Mouse (Mus musculus): Measurements from ENCODE around the gene Plcb4. TPM values are rescaled to one million over a fixed set of nuclear protein-coding genes. Genes with fewer than 3 reads are reported as not detected.

Plcb4 gene
- polyA plus RNA-seq, 1 experiment from 2014 or later: 44.9 TPM

DNA sequence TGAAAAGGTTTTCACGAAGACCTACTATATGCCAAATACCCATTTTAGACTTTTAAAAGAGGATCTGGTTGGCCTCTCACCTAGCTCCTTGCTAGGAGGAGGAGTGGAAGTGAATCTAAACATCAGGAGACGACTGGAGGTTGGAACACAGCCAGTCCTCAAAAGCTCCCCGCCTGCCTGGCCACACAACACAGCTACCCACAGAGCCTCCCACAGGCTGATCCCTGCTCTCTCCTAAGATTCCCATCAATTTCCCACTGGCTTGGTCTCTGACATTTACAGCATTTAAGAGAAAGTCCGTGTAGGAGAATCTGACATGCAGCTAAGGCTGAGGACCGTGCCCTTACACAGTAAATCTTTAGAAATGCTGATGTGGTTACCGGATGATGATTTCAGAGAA is 226.8 kb downstream of the Plcb4 start:
- 48% methylated on average over 6 of the region's 6 CpGs for WGBS
- ATAC-seq (ENCODE audit: insufficient number of reproducible peaks, insufficient read depth, low FRiP score, low read depth): no peak
- H3K9me3 ChIP-seq (ENCODE audit: control insufficient read depth, low read length): no peaks in the 10 kb centered on the region
- H3K27me3 ChIP-seq (ENCODE audit: control insufficient read depth, insufficient read depth, low read length): no peaks in the 10 kb centered on the region
- no peak overlapping the region for H3K27ac ChIP-seq (replicated peaks in 1 of 2; ENCODE audit: control insufficient read depth in 1 of 2, insufficient read depth in 1 of 2, low read depth in 2 of 2, low read length in 2 of 2)
- peaks cover 10 to 32% of the 10 kb centered on the region in 2 experiments for H3K4me1 ChIP-seq (ENCODE audit: control insufficient read depth in 2 of 2, insufficient read depth in 2 of 2, low read length in 2 of 2)
- H3K9ac ChIP-seq (ENCODE audit: low read length): no peak overlapping the region
- H3K36me3 ChIP-seq (ENCODE audit: control insufficient read depth, insufficient read depth, low read length): no peaks in the 10 kb centered on the region
- no peak overlapping the region for H3K4me2 ChIP-seq (ENCODE audit: low read length)
- no peak overlapping the region for H3K4me3 ChIP-seq (ENCODE audit: control insufficient read depth in 1 of 2, insufficient read depth in 1 of 2, low read depth in 1 of 2, low read length in 2 of 2)

DNA sequence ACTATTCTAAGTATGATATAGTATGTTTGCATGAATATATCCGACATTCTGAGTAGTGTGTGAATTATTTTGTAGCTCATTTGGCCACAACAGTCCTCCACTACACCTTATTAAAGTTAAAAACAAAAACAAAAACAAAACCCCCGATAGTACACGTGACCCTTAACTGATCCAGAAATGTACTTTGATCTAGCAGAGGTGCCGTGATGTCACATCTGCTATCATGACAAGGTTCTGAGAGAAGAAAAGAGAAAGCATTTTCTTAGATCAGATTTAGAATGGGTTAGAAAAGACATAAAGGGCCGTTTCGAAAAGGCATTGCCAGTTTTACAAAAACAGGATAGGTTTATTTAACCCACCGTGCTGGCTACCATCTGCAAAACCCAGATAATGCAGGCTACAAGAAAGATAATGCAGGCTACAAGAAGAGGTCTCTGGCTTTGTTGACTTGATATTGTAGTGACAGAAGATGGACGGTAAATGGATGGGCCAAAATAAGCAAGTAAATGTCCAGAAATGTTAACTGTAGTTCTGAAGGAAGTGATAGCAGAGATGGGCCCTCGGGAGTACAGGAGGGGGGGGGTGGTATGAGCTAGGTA is 227.4 kb downstream of the Plcb4 start:
- ATAC-seq (ENCODE audit: insufficient number of reproducible peaks, insufficient read depth, low FRiP score, low read depth): no peak
- H3K27me3 ChIP-seq (ENCODE audit: control insufficient read depth, insufficient read depth, low read length): no peaks in the 10 kb centered on the region
- no peak overlapping the region for H3K4me3 ChIP-seq (ENCODE audit: control insufficient read depth in 1 of 2, insufficient read depth in 1 of 2, low read depth in 1 of 2, low read length in 2 of 2)
- H3K9ac ChIP-seq (ENCODE audit: low read length): no peak overlapping the region
- H3K4me2 ChIP-seq (ENCODE audit: low read length): no peak overlapping the region
- WGBS: 64% methylated on average over 9 of the region's 9 CpGs
- H3K27ac ChIP-seq (replicated peaks in 1 of 2; ENCODE audit: control insufficient read depth in 1 of 2, insufficient read depth in 1 of 2, low read depth in 2 of 2, low read length in 2 of 2): no peak overlapping the region
- no peaks in the 10 kb centered on the region for H3K36me3 ChIP-seq (ENCODE audit: control insufficient read depth, insufficient read depth, low read length)
- H3K4me1 ChIP-seq (ENCODE audit: control insufficient read depth in 2 of 2, insufficient read depth in 2 of 2, low read length in 2 of 2): peaks cover 10 to 34% of the 10 kb centered on the region in 2 experiments
- H3K9me3 ChIP-seq (ENCODE audit: control insufficient read depth, low read length): no peaks in the 10 kb centered on the region

DNA sequence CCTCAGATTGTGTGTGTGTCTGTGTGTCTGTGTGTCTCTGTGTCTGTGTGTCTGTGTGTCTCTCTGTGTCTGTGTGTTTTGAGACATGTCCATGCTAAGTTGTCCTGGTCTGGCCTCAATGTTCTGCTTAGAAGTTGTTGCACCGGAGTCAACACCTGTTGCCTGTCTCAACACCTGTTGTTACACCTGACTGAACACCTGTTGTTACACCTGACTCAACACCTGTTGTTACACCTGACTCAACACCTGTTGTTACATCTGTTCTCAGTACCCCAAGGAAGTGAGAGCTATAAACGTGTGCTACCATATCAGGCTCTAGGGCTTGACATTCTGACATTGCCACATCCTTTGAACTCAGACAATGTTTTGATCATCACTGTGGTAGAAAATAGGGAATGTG is 229.0 kb downstream of the Plcb4 start:
- ATAC-seq (ENCODE audit: insufficient number of reproducible peaks, insufficient read depth, low FRiP score, low read depth): no peak
- Histone ChIP-seq H3K36me3 (ENCODE audit: control insufficient read depth, insufficient read depth, low read length) (no peaks in the 10 kb centered on the region), H3K9ac (ENCODE audit: low read length) (no peak overlapping the region), H3K9me3 (ENCODE audit: control insufficient read depth, low read length) (no peaks in the 10 kb centered on the region), H3K27ac (replicated peaks in 1 of 2; ENCODE audit: control insufficient read depth in 1 of 2, insufficient read depth in 1 of 2, low read depth in 2 of 2, low read length in 2 of 2) (peak overlapping the region in 1 of 2 experiments; percentile 21; a peak in 1 of 4 replicates), H3K4me1 (ENCODE audit: control insufficient read depth in 2 of 2, insufficient read depth in 2 of 2, low read length in 2 of 2) (peaks cover 10 to 34% of the 10 kb centered on the region in 2 experiments), H3K27me3 (ENCODE audit: control insufficient read depth, insufficient read depth, low read length) (no peaks in the 10 kb centered on the region), H3K4me2 (ENCODE audit: low read length) (no peak overlapping the region), H3K4me3 (ENCODE audit: control insufficient read depth in 1 of 2, insufficient read depth in 1 of 2, low read depth in 1 of 2, low read length in 2 of 2) (no peak overlapping the region)
- WGBS: 64% methylated on average over 2 of the region's 2 CpGs

DNA sequence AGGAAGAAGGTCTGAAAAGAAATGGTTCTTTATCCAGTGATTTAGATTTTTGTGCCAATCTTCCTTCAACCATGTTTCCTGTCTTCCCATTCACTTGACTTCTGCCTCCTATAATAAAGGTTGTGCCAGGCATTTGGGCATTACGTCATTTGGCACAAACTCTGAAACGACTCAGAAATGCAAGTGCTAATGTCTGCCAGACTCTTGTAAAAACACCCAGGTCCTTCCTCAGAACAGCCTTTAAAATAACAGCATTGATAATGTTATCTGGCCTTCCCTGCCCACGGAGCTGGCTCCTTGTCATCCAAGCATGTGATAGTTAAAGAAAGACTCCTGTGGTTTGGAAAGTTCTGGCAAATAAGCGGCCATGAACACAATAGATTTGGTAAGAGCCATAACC is 229.4 kb downstream of the Plcb4 start:
- H3K9ac ChIP-seq (ENCODE audit: low read length): no peak overlapping the region
- H3K9me3 ChIP-seq (ENCODE audit: control insufficient read depth, low read length): no peaks in the 10 kb centered on the region
- peak overlapping the region in 1 of 2 experiments; percentile 21; a peak in 2 of 4 replicates for H3K27ac ChIP-seq (replicated peaks in 1 of 2; ENCODE audit: control insufficient read depth in 1 of 2, insufficient read depth in 1 of 2, low read depth in 2 of 2, low read length in 2 of 2)
- H3K36me3 ChIP-seq (ENCODE audit: control insufficient read depth, insufficient read depth, low read length): no peaks in the 10 kb centered on the region
- no peaks in the 10 kb centered on the region for H3K27me3 ChIP-seq (ENCODE audit: control insufficient read depth, insufficient read depth, low read length)
- H3K4me2 ChIP-seq (ENCODE audit: low read length): no peak overlapping the region
- no peak overlapping the region for H3K4me3 ChIP-seq (ENCODE audit: control insufficient read depth in 1 of 2, insufficient read depth in 1 of 2, low read depth in 1 of 2, low read length in 2 of 2)
- peaks cover 10 to 34% of the 10 kb centered on the region in 2 experiments for H3K4me1 ChIP-seq (ENCODE audit: control insufficient read depth in 2 of 2, insufficient read depth in 2 of 2, low read length in 2 of 2)
- peak; percentile 55 for ATAC-seq (ENCODE audit: insufficient number of reproducible peaks, insufficient read depth, low FRiP score, low read depth)
- 13% methylated on average over 4 of the region's 4 CpGs for WGBS

DNA sequence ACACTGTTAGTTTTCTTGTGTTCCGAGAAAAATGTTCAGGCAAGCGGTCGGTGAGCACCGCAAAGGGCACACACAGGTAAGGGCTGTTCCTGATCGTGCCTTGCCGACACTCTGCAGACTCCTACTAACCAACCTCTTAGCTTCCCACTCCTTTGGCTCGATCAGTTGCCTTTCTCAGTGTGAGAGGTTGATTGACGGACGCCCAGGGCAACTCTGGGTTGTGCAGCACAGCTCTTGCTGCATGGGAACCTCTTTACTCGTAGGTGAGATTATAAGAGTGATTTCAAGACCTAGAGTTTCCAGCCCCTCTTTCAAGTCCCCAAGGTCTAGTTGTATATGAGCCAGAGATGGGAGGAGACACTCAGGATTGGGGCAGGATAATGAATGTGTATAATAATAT is 230.0 kb downstream of the Plcb4 start:
- Histone ChIP-seq H3K36me3 (ENCODE audit: control insufficient read depth, insufficient read depth, low read length) (no peaks in the 10 kb centered on the region), H3K27me3 (ENCODE audit: control insufficient read depth, insufficient read depth, low read length) (no peaks in the 10 kb centered on the region), H3K4me2 (ENCODE audit: low read length) (no peak overlapping the region), H3K27ac (replicated peaks in 1 of 2; ENCODE audit: control insufficient read depth in 1 of 2, insufficient read depth in 1 of 2, low read depth in 2 of 2, low read length in 2 of 2) (peak overlapping the region; percentile 8 to 21; a peak in 2 of 4 replicates), H3K9me3 (ENCODE audit: control insufficient read depth, low read length) (no peaks in the 10 kb centered on the region), H3K4me3 (ENCODE audit: control insufficient read depth in 1 of 2, insufficient read depth in 1 of 2, low read depth in 1 of 2, low read length in 2 of 2) (no peak overlapping the region), H3K9ac (ENCODE audit: low read length) (no peak overlapping the region), H3K4me1 (ENCODE audit: control insufficient read depth in 2 of 2, insufficient read depth in 2 of 2, low read length in 2 of 2) (peaks cover 10 to 34% of the 10 kb centered on the region in 2 experiments)
- ATAC-seq (ENCODE audit: insufficient number of reproducible peaks, insufficient read depth, low FRiP score, low read depth): no peak
- 69% methylated on average over 10 of the region's 10 CpGs for whole genome bisulfite sequencing

DNA sequence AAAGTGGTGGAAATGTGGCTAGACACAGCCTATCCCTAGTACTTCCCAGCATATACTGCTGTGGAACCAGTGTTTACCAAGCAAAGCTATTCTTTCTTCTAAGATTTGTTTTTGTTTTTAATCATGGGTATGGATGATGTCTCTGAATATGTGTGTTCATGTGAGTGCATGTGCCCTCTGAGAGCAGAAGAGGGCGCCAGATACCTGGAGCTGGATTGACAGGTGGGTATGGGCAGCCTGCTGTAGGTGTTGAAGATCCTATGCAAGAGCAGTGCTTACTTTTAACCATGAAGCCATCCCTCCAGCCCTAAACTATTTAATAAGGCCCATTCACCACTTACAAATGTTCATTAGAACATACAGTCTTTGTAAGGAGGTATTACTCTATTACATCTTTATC is 231.3 kb downstream of the Plcb4 start:
- no peak for ATAC-seq (ENCODE audit: insufficient number of reproducible peaks, insufficient read depth, low FRiP score, low read depth)
- no peak overlapping the region for H3K27ac ChIP-seq (replicated peaks in 1 of 2; ENCODE audit: control insufficient read depth in 1 of 2, insufficient read depth in 1 of 2, low read depth in 2 of 2, low read length in 2 of 2)
- 76% methylated on average over 1 of the region's 1 CpGs for WGBS
- no peak overlapping the region for H3K4me2 ChIP-seq (ENCODE audit: low read length)
- H3K9ac ChIP-seq (ENCODE audit: low read length): no peak overlapping the region
- no peak overlapping the region for H3K4me3 ChIP-seq (ENCODE audit: control insufficient read depth in 1 of 2, insufficient read depth in 1 of 2, low read depth in 1 of 2, low read length in 2 of 2)
- H3K4me1 ChIP-seq (ENCODE audit: control insufficient read depth in 2 of 2, insufficient read depth in 2 of 2, low read length in 2 of 2): peaks cover 12 to 39% of the 10 kb centered on the region in 2 experiments
- H3K9me3 ChIP-seq (ENCODE audit: control insufficient read depth, low read length): no peaks in the 10 kb centered on the region
- no peaks in the 10 kb centered on the region for H3K36me3 ChIP-seq (ENCODE audit: control insufficient read depth, insufficient read depth, low read length)
- no peaks in the 10 kb centered on the region for H3K27me3 ChIP-seq (ENCODE audit: control insufficient read depth, insufficient read depth, low read length)

DNA sequence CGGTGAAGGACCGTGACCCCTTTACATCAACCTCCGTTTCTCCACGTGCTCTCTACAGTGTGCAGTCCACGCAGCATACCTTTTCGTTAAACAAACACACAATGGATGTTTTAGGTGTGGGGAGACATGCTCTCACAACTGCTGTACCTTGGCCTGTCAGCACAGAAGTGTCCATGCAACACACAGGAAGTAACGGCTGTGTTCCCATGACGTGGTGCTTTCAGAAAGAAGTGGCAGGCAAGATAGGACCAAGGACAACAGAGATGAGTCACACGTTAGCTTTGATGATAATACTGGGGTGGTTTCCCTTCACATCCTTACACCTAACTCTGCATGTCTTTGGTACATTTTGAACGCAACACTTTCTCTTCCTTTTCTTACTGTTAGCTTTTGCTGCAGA is 232.3 kb downstream of the Plcb4 start:
- Histone ChIP-seq H3K4me1 (ENCODE audit: control insufficient read depth in 2 of 2, insufficient read depth in 2 of 2, low read length in 2 of 2) (peaks cover 13 to 30% of the 10 kb centered on the region in 2 experiments), H3K9me3 (ENCODE audit: control insufficient read depth, low read length) (no peaks in the 10 kb centered on the region), H3K27me3 (ENCODE audit: control insufficient read depth, insufficient read depth, low read length) (no peaks in the 10 kb centered on the region), H3K27ac (replicated peaks in 1 of 2; ENCODE audit: control insufficient read depth in 1 of 2, insufficient read depth in 1 of 2, low read depth in 2 of 2, low read length in 2 of 2) (no peak overlapping the region), H3K4me3 (ENCODE audit: control insufficient read depth in 1 of 2, insufficient read depth in 1 of 2, low read depth in 1 of 2, low read length in 2 of 2) (no peak overlapping the region), H3K36me3 (ENCODE audit: control insufficient read depth, insufficient read depth, low read length) (no peaks in the 10 kb centered on the region), H3K4me2 (ENCODE audit: low read length) (no peak overlapping the region), H3K9ac (ENCODE audit: low read length) (no peak overlapping the region)
- WGBS: 61% methylated on average over 10 of the region's 10 CpGs
- ATAC-seq (ENCODE audit: insufficient number of reproducible peaks, insufficient read depth, low FRiP score, low read depth): no peak

DNA sequence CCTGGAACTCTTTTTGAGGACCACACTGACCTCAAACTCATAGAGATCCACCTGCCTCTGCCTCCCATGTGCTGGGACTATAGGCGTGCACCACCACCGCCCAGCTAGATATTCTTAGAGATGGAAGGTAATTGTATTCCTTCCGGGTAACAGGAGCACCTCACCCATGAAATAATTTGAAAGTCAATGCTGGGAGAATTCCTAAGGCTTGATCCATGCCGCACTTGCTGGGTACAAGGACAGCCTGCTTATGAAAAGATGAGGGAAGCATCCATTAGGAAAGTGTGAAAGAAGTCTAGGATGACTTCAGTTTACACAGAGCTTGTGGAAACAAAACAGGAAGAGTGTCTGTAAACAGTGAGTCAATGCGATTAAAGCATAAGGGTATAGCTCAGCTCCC is 232.9 kb downstream of the Plcb4 start:
- no peaks in the 10 kb centered on the region for H3K36me3 ChIP-seq (ENCODE audit: control insufficient read depth, insufficient read depth, low read length)
- WGBS: 95% methylated on average over 5 of the region's 5 CpGs
- H3K4me1 ChIP-seq (ENCODE audit: control insufficient read depth in 2 of 2, insufficient read depth in 2 of 2, low read length in 2 of 2): peaks cover 13 to 25% of the 10 kb centered on the region in 2 experiments
- no peak for ATAC-seq (ENCODE audit: insufficient number of reproducible peaks, insufficient read depth, low FRiP score, low read depth)
- no peak overlapping the region for H3K4me3 ChIP-seq (ENCODE audit: control insufficient read depth in 1 of 2, insufficient read depth in 1 of 2, low read depth in 1 of 2, low read length in 2 of 2)
- H3K27me3 ChIP-seq (ENCODE audit: control insufficient read depth, insufficient read depth, low read length): no peaks in the 10 kb centered on the region
- H3K9ac ChIP-seq (ENCODE audit: low read length): no peak overlapping the region
- no peak overlapping the region for H3K4me2 ChIP-seq (ENCODE audit: low read length)
- H3K27ac ChIP-seq (replicated peaks in 1 of 2; ENCODE audit: control insufficient read depth in 1 of 2, insufficient read depth in 1 of 2, low read depth in 2 of 2, low read length in 2 of 2): no peak overlapping the region
- H3K9me3 ChIP-seq (ENCODE audit: control insufficient read depth, low read length): no peaks in the 10 kb centered on the region

Measured in heart, embryonic 14.5 days (tissue).